Mouse (Mus musculus) hematopoietic stem cell, adult 5-6 weeks (primary cell): ENCODE measurements around the gene Adam33. TPM values are rescaled to one million over a fixed set of nuclear protein-coding genes. Genes with fewer than 3 reads are reported as not detected.
"Not testable (repeated sequence)": the region's sequence is repeated elsewhere in the genome, so short reads cannot be mapped to it uniquely, and the experiment has no call there.

Source experiments
- ATAC-seq, 2 experiments: fragments of 125-278 bp in 1 of 2; replicated peaks in 1 of 2; 2 replicates each; pipeline ENCODE4 v1.8.0; 2016 to 2017; ENCODE audit warnings: inconsistent platforms in 2 of 2, mild to moderate bottlenecking in 2 of 2, moderate number of reproducible peaks in 2 of 2, low read depth in 1 of 2, moderate TSS enrichment in 1 of 2; ENCODE audit not compliant: low FRiP score in 2 of 2, poor library complexity in 2 of 2, severe bottlenecking in 2 of 2, insufficient read depth in 1 of 2, low TSS enrichment in 1 of 2
- total RNA-seq: library from RNA; stranded (forward); fragments of 172-1452, 232-1000 nt; gene quantifications from 2 replicates; pipeline ENCODE4 v1.2.3, GENCODE M21; 2017

Gene Adam33
- total RNA-seq, 1 experiment from 2014 or later = not detected

DNA sequence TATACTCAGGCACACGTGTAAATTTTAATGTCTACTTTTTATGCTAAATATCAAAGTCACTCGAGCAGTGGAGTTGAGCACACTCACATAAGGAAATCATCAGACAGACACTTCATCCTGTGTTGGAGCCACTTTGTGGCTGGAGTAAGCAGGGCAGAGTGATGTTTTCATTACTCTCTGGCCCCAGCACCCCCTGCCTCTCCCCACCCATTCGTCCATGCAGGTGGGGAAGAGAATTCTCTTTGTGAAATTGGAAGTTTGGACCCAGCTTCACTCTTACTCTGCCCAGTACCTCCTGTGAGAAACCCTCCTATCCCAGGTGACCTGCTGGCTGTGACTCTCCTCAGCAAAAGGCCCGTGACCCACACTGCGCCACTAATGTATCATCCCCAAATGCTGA, 24.9 kb downstream of the Adam33 start:
- ATAC-seq = no peak

DNA sequence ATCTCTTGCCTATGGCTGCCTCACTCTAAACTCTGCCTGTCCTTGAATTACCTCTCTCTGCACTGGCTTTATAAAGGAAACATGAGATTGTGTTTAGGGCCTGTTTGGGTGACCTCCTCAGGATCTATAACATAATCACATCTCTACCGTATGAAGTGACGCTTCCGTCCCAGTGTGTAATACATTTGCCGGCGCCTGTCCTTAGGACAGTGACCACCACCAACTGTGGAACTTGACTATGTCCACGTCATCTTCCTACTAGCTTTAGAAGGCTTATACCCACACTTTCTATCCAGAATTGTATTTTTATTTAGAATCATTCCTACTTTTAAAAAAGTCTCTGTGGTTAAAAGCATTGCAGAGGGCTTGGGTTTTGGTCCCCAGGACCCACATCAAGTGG, 25.4 kb downstream of the Adam33 start:
- no peak for ATAC-seq

DNA sequence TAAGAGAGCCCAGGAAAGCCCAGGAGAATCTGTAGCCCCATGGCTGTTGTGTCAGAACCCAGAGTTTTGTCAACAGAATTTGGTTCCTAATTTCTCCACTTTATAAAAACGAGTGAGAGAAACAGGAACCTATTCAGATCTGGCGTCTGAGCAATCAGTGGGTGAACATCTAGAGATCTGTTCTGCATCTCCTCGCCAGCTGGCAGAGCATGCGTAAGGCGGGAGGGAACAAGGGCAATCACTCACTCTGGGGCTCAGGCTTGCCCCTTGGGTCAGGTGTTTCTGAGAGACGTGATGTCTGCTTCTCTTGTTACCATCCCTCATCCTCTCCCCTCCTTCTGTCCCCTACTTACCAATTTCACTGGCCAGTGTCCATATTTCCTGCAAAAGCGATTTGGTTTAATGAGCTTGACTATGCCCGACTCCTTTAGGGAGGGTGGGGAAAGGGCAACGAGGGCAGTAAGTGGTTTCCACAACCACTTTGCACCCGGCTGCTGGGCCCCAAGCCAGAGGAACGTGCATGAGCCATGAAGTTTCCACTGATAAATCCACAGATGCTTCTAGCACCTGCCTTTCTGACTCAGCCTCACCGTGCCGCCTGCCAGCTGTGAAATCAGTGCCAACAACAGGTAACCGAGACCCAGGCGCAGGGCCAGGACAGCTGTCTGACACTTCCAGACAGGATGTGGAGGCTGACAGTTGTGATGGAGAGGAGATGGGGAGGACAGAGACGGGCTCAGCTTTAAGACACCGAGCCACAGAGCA, 26.2 kb downstream of the Adam33 start:
- ATAC-seq = peak; percentile 42 to 62

DNA sequence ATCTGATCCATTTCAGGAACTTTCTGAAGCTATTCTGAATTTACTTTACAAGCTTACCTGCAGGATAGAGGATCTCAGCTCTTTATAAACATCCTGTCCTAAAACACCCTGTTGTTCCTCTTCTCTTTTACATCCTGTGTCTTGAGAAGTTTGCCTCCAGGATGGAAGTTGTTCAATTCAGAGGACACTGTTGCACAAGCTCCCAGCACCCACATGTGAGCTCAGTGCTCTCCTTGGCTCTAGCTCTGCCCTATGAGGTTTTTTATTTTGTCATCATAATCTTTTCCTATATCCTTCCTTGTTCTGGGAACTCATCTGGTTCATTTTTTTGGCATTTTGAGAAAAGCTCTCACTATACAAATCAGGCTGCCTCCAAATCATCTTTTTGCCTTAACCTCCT, 26.9 kb downstream of the Adam33 start:
- ATAC-seq = no peak; a peak in 1 of 4 replicates

DNA sequence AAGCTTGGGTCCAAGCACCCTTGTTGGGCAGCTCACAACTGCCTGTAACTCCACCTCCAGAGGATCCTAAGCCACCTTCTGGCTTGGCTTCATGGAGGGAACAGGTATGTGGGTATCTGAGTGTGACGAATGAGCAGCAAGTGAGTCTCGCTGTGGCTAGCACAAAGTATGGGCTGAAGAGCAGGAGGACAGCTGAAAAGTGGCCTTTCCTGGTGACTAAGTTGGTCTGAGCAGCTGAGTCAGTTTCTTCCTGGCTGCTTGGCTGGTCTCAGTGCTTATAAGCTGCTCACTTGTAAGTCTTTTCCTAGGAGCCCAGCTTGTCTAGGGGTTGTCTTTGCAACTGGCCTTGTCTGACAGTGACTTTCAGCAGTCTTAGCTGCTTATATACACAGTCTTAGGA, 27.3 kb downstream of the Adam33 start:
- ATAC-seq = no peak

DNA sequence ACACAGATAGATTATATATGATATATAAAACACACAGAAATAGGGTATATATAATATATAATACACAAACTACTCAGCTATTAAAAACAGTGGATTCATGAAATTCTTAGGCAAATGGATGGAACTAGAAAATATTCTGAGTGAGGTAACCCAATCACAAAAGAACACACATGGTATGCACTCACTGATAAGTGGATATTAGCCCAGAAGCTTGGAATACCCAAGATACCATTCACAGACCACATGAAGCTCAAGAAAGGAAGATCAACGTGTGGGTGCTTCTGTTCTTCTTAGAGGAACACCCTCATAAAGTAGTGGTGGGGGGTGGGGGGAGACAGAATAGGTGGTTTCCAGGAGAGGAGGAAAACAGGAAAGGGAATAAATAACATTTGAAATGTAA, 32.2 kb downstream of the Adam33 start:
- not testable (repeated sequence) for ATAC-seq

DNA sequence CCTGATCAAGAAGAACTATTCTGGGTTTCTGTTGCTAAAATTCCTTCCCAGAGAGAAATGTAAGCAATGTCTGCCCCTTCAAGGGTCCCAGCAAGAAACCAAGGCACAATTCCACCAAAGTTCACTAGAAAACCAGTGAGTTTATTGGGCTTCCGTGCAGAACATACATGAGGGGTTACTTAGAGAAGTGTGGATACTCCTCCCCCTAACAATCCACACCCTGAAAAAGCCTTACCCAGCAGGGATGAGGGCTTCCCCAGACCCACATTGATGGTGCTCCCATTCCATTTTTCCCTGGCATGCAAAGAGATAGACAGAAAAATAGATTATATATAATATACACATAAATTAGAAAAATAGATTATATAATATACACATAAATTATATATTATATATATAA, 32.6 kb downstream of the Adam33 start:
- ATAC-seq = no peak

DNA sequence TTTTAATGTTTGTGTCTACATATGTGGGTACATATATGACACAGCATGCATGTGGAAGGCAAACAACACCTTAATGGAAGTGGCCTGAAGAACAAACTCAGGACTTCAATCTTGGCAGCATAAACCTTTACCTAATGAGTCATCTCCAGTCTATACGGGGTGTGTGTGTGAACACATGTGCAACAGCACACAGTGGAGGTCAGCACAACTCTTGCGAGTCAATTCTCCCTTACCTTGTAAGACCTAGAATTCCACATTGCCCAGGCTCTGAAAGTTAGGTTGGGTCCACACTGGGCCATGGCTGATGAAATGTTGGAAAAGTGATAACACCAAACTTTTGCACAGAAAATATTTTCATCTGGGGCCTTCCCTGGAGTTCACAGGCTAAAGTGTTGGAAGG, 33.1 kb downstream of the Adam33 start:
- no peak for ATAC-seq

DNA sequence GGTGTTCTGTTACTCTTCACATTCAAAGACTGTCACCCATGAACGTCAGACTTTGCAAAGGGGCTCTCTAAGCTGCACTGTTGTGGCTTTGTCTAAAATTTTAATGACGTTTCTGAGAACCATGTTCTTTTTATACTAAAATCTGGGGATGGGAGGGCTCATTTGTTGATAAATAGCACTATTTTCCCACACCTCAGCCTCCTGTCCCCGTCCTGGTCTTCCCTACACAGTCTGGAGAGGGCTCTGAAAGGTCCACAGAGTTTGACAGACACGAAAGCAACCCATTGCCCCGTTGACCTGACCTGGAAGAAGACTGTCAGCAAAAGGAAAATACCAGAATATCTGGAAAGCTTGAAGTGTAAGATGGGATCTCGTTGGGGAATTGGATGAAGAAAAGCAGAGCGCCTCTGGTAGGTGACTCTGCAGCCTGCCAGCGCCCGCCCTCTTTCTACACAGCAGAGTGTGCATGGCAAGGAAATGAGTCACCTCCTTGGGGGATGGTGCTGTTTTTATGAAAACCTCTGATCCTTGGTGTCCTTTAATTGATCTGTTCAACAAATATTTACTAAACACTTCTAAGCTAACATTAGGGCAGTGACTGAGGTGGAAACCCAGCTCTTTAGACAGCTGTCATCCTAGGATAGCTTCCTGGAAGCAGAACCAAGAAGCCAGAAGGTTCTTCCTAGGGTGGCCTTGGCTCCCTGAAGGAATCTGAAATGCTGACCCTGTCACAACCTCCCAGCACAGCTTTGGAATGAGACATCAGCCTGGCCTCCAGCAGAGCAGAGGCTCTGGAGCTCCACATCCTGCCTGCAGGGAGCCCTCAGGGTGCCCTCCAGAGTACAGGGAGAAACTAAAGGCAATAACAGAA, 34.3 kb downstream of the Adam33 start:
- 0 out of 4 replicates have a peak, but pooled peaks have one; percentile 45 to 53 for ATAC-seq

DNA sequence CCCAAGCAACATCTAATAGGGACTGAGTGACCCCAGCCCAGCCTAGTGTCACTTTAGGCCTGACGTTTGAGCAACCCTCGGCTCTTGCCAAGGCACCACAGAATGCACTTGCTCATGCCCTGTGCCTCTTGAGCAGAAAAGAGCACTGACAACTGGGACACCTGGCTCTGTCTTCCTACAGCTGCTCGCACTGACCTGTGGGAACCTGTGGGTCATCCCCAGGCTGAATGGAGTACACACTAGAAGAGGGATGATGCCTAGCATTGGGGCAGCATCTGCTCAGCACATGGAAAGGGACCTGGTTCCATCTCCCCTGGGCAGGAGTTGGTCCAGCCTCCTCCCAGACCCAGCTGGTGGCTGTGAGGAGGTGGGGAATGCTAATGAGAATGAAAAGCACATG, 36.7 kb downstream of the Adam33 start:
- ATAC-seq = no peak

DNA sequence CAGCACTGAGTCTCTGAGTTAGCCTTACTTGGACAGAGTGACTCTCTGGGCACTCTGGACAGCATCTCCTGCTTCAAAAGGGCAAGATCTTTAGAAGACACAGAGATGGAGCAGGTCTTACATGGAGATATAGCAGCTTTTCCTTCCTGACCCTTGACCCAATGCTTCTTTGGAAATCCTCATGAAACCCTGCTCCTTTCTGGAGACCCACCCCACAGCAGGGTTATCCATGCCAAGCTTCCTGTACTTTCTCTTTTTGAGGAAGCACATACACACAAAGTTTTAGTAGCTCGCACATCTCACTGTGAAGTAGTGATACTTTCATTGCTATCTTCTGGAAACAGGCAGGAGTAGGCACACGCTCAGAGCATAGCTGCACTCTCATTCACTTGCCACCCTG, 38.4 kb downstream of the Adam33 start:
- no peak for ATAC-seq

DNA sequence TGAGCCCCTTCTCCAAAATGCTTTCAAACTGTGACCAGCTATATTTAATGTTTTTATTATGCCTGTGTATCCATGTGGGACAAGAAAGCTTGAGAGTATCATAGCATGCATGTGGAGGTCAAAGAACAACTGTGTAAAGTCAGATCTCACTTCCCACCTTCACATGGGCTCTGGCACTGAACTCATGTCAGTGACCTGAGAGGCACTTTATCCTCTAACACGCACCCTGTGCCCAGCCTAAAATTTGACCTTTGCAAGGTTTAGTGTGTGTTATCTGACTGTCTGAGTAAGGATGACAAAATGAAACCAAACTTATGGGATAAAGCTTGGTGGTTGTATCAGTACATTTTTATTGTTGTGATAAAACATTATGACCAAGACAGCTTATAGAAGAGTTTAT, 53.0 kb downstream of the Adam33 start:
- no peak for ATAC-seq

DNA sequence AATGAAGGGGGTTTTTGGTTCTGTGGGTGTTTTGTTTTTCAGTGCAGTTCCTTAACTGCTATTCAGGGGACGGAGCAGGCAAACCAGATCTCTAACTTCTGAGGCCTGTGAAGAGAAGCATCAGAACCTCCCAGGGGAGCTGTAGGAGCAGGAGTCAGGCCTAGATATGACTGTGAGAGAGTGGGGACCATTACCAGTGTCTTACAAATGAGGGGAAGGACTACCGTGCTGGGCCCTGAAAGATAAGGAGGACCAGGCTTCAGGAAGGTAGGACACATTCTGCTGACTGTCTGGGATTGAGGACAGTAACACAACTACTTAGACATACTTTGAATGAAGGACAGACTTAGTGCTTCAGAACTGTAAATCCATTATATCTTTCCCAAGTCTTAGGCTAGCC, 54.5 kb downstream of the Adam33 start:
- ATAC-seq = no peak

Other genes starting within 250 kb of the Adam33 start
- gene 4930402H24Rik, start 157.4 kb downstream of the Adam33 start, total RNA-seq = 9.4 and 12.3 TPM in 2 replicates
- gene Atrn, start 157.3 kb downstream of the Adam33 start, total RNA-seq = 9.1 and 17.9 TPM in 2 replicates
- gene Gfra4, start 20.7 kb downstream of the Adam33 start, total RNA-seq = 5.2 TPM in 1 of 2 replicates, not detected in the other
- 0.19 TPM in 1 of 2 replicates, not detected in the other for gene Siglec1, start 23.0 kb upstream of the Adam33 start, total RNA-seq
- 3.3 and 5.7 TPM in 2 replicates for gene Hspa12b, start 63.5 kb upstream of the Adam33 start, total RNA-seq
- gene Gm11037, start 69.7 kb upstream of the Adam33 start, total RNA-seq = not detected in 2 replicates
- gene 1700037H04Rik, start 96.3 kb upstream of the Adam33 start, total RNA-seq = 13.5 and 25.8 TPM in 2 replicates
- 15.4 and 17.4 TPM in 2 replicates for gene Cenpb, start 116.3 kb upstream of the Adam33 start, total RNA-seq
- 14.8 and 23.1 TPM in 2 replicates for gene Cdc25b, start 123.1 kb upstream of the Adam33 start, total RNA-seq
- 1.8 and 4.7 TPM in 2 replicates for gene Spef1, start 123.5 kb upstream of the Adam33 start, total RNA-seq
- gene Ap5s1, start 143.3 kb upstream of the Adam33 start, total RNA-seq = 5.0 and 8.6 TPM in 2 replicates
- gene Mavs, start 170.2 kb upstream of the Adam33 start, total RNA-seq = 15.9 and 17.3 TPM in 2 replicates
- gene Pank2, start 198.7 kb upstream of the Adam33 start, total RNA-seq = 76.2 and 88.0 TPM in 2 replicates